In genomic region chr3:28523004-28523482, GRCm38 (mm10) we compare ENCODE assay signal across 9 mouse cellular contexts.
DNase-seq lines count a peak whose midpoint lies in the region; ATAC-seq and TF ChIP-seq lines count a peak whose summit lies in the region.
"Had no signal": no experiment of that assay in that cellular context is flagged by ENCODE, and none has a peak within 500 bp of the region (broad histone marks: within the 10 kb centered on the region; RNA-seq: fewer than 3 reads in every experiment).

No protein-coding gene starts in this region.

- TF ChIP-seq EP300 in liver, postnatal 0 days (IDR thresholded peaks at IDR 0.05; ENCODE audit: low read depth): no peak

- no peaks in the 10 kb centered on the region for H3K9me3 ChIP-seq in intestine, embryonic 16.5 days (ENCODE audit: control insufficient read depth, low read length)
- H3K9me3 ChIP-seq in liver, postnatal 0 days (ENCODE audit: low read length): no peaks in the 10 kb centered on the region
- H3K9me3 ChIP-seq: neural tube, embryonic 12.5 days had no signal

- ATAC-seq in intestine, embryonic 16.5 days: peak; percentile 82
- no peak for ATAC-seq in liver, postnatal 0 days

- no peak for TF ChIP-seq CTCF in liver, postnatal 0 days (IDR thresholded peaks at IDR 0.05; ENCODE audit: low read depth)

- no peaks in the 10 kb centered on the region for H3K27me3 ChIP-seq in intestine, embryonic 16.5 days (replicated peaks; ENCODE audit: control insufficient read depth, insufficient read depth, low read length)
- H3K27me3 ChIP-seq in liver, postnatal 0 days (ENCODE audit: insufficient read depth, low read length): no peaks in the 10 kb centered on the region
- H3K27me3 ChIP-seq: neural tube, embryonic 12.5 days had no signal

- H3K4me2 ChIP-seq in intestine, embryonic 16.5 days (ENCODE audit: low read depth, low read length): no peak overlapping the region
- no peak overlapping the region for H3K4me2 ChIP-seq in liver, postnatal 0 days (ENCODE audit: low read depth, low read length)
- H3K4me2 ChIP-seq: neural tube, embryonic 12.5 days had no signal

- H3K9ac ChIP-seq in intestine, embryonic 16.5 days (ENCODE audit: low read depth, low read length): no peak overlapping the region
- no peak overlapping the region for H3K9ac ChIP-seq in liver, postnatal 0 days (replicated peaks)
- H3K9ac ChIP-seq: neural tube, embryonic 12.5 days had no signal

- peak overlapping the region; percentile 78 for H3K27ac ChIP-seq in intestine, embryonic 16.5 days (ENCODE audit: low read length)
- no peak overlapping the region for H3K27ac ChIP-seq in liver, postnatal 0 days (ENCODE audit: low read depth)
- H3K27ac ChIP-seq: neural tube, embryonic 12.5 days had no signal

- no peaks in the 10 kb centered on the region for H3K36me3 ChIP-seq in intestine, embryonic 16.5 days (ENCODE audit: control insufficient read depth, insufficient read depth, low read length)
- H3K36me3 ChIP-seq in liver, postnatal 0 days (replicated peaks; ENCODE audit: insufficient read depth, low read length): no peaks in the 10 kb centered on the region
- H3K36me3 ChIP-seq: neural tube, embryonic 12.5 days had no signal

- 46% methylated on average over 6 of the region's 6 CpGs for WGBS in intestine, embryonic 16.5 days
- 63% methylated on average over 6 of the region's 6 CpGs for WGBS in liver, postnatal 0 days (ENCODE audit: insufficient replicate concordance)

- no peak overlapping the region for H3K4me3 ChIP-seq in intestine, embryonic 16.5 days (ENCODE audit: low read length)
- no peak overlapping the region for H3K4me3 ChIP-seq in liver, postnatal 0 days (ENCODE audit: low read depth, low read length)
- H3K4me3 ChIP-seq: neural tube, embryonic 12.5 days had no signal

- H3K4me1 ChIP-seq in intestine, embryonic 16.5 days (ENCODE audit: control insufficient read depth, insufficient read depth, low read length): peaks cover 4% of the 10 kb centered on the region; the same call in 1 of the 2 replicates
- no peaks in the 10 kb centered on the region for H3K4me1 ChIP-seq in liver, postnatal 0 days (ENCODE audit: insufficient read depth)

- peak; percentile 34 for DNase-seq in embryo, embryonic 10 days (ENCODE audit: low spot score)
- DNase-seq in embryo, embryonic 9.5 days (ENCODE audit: extremely low spot score): no peak
- DNase-seq in retina, adult 2 months (ENCODE audit: low read depth, low spot score): peak; percentile 6
- DNase-seq in retina, postnatal 1 day: no peak
- DNase-seq in yolk sac, embryonic 10.5 days (ENCODE audit: low spot score): peak; percentile 16
- DNase-seq in left cerebral cortex, adult 18-20 months (ENCODE audit: low spot score in 2 of 2): no peak
- DNase-seq in liver, postnatal 0 days: no peak

Comparison
In these comparisons a context has a peak if more than half of its experiments do, and no peak if none do; other contexts are left out.
1. DNase-seq: peak in embryo, embryonic 10 days (single experiment), retina, adult 2 months (single experiment) and yolk sac, embryonic 10.5 days (single experiment); none in embryo, embryonic 9.5 days (single experiment), retina, postnatal 1 day (single experiment), left cerebral cortex, adult 18-20 months (0 of 2) and liver, postnatal 0 days (single experiment).